Mouse (Mus musculus) hindbrain, embryonic 11.5 days (tissue): ENCODE data around the gene Faiml. TPM values are rescaled to one million over a fixed set of nuclear protein-coding genes. Genes with fewer than 3 reads are reported as not detected.

Experiments used
- ATAC-seq: fragments of 200-750 bp; cut with Nextera tagmentation; 2 replicates; pipeline ENCODE4 v1.8.0; 2017; ENCODE audit warnings: mild to moderate bottlenecking, moderate TSS enrichment, moderate library complexity; ENCODE audit not compliant: low FRiP score
- DNase-seq: peaks from one replicate; pipeline ENCODE4 v3.0.0-alpha.2; 2015; ENCODE audit warnings: low spot score
- H3K27ac ChIP-seq: fragments of 300-500 bp; sonication (generic); 2 replicates; pipeline ENCODE4 v1.5.1; 2014; ENCODE audit warnings: mild to moderate bottlenecking, low read depth, low read length
- H3K27me3 ChIP-seq: fragments of 300-500 bp; sonication (generic); 2 replicates; pipeline ENCODE4 v1.6.1; 2014; ENCODE audit warnings: mild to moderate bottlenecking, low read length, moderate library complexity, mixed read lengths; ENCODE audit not compliant: control insufficient read depth, insufficient read depth
- H3K36me3 ChIP-seq: fragments of 300-500 bp; sonication (generic); 2 replicates; pipeline ENCODE4 v1.6.1; 2014; ENCODE audit warnings: mild to moderate bottlenecking, low read length, moderate library complexity, mixed read lengths; ENCODE audit not compliant: control insufficient read depth, insufficient read depth
- H3K4me1 ChIP-seq: fragments of 300-500 bp; sonication (generic); replicated peaks from 2 replicates; pipeline ENCODE4 v1.6.1; 2014; ENCODE audit warnings: low read length, mixed read lengths; ENCODE audit not compliant: control insufficient read depth, insufficient read depth
- H3K4me2 ChIP-seq: fragments of 300-500 bp; sonication (generic); replicated peaks from 2 replicates; pipeline ENCODE4 v1.6.1; 2014; ENCODE audit warnings: mild to moderate bottlenecking, low read depth, low read length
- H3K4me3 ChIP-seq: fragments of 300-500 bp; sonication (generic); 2 replicates; pipeline ENCODE4 v1.5.1; 2014; ENCODE audit warnings: low read depth, low read length
- H3K9ac ChIP-seq: fragments of 300-500 bp; sonication (generic); 2 replicates; pipeline ENCODE4 v1.6.1; 2014; ENCODE audit warnings: low read depth, low read length
- H3K9me3 ChIP-seq: fragments of 300-500 bp; sonication (generic); 2 replicates; pipeline ENCODE4 v1.6.1; 2016; ENCODE audit warnings: low read length; ENCODE audit not compliant: control insufficient read depth
- WGBS: fragments of 180-500 bp; shearing (Covaris S2); extraction: QIAGEN DNeasy Blood & Tissue Kit; methylation state at CpG from one replicate; pipeline ENCODE4 v1.1.7; 2014; 5-methylcytosine and 5-hydroxymethylcytosine counted together
- polyA plus RNA-seq: library from polyadenylated mRNA; unstranded; fragments of >200 nt; fragmentation: Nextera tagmentation; extraction: Ambion mirVana; gene quantifications from 2 replicates; pipeline ENCODE4 v1.2.1, GENCODE M21; 2014

Gene Faiml
- polyA plus RNA-seq, 1 experiment from 2014 or later = not detected

- H3K4me3 ChIP-seq = no peak overlapping the region
- ATAC-seq (no peak), DNase-seq (no peak)
- H3K4me1 ChIP-seq = no peaks in the 10 kb centered on the region
- no peak overlapping the region for H3K27ac ChIP-seq
- H3K4me2 ChIP-seq = no peak overlapping the region
- H3K9ac ChIP-seq = no peak overlapping the region
- whole genome bisulfite sequencing = 72% methylated on average over 2 of the region's 2 CpGs
- no peaks in the 10 kb centered on the region for H3K9me3 ChIP-seq
- H3K36me3 ChIP-seq = no peaks in the 10 kb centered on the region
- H3K27me3 ChIP-seq = no peaks in the 10 kb centered on the region
Measured at GRCm38 (mm10) chr9:99216182-99216581, 20.9 kb downstream of the Faiml start.

- Histone ChIP-seq H3K27ac (no peak overlapping the region), H3K27me3 (no peaks in the 10 kb centered on the region), H3K9me3 (no peaks in the 10 kb centered on the region), H3K4me1 (no peaks in the 10 kb centered on the region), H3K9ac (no peak overlapping the region), H3K4me3 (no peak overlapping the region), H3K4me2 (no peak overlapping the region), H3K36me3 (no peaks in the 10 kb centered on the region)
- 82% methylated on average over 2 of the region's 2 CpGs for WGBS
- ATAC-seq (no peak), DNase-seq (no peak)
Measured at GRCm38 (mm10) chr9:99212643-99213042, 24.4 kb downstream of the Faiml start.

GRCm38 (mm10) chr9:99183043-99183670 lies 53.9 kb downstream of the Faiml start:
- no peaks in the 10 kb centered on the region for H3K4me1 ChIP-seq
- no peaks in the 10 kb centered on the region for H3K27me3 ChIP-seq
- ATAC-seq = no peak
- no peak overlapping the region for H3K27ac ChIP-seq
- H3K9me3 ChIP-seq = no peaks in the 10 kb centered on the region
- no peak overlapping the region for H3K9ac ChIP-seq
- WGBS = 91% methylated on average over 8 of the region's 8 CpGs
- H3K36me3 ChIP-seq = no peaks in the 10 kb centered on the region
- H3K4me3 ChIP-seq = no peak overlapping the region
- H3K4me2 ChIP-seq = no peak overlapping the region
- no peak for DNase-seq

- no peak for DNase-seq
- Histone ChIP-seq H3K4me1 (no peaks in the 10 kb centered on the region), H3K27me3 (no peaks in the 10 kb centered on the region), H3K36me3 (no peaks in the 10 kb centered on the region), H3K4me3 (no peak overlapping the region), H3K9ac (no peak overlapping the region), H3K9me3 (no peaks in the 10 kb centered on the region), H3K4me2 (no peak overlapping the region), H3K27ac (no peak overlapping the region)
- 95% methylated on average over 7 of the region's 7 CpGs for WGBS
- no peak for ATAC-seq
Measured at GRCm38 (mm10) chr9:99182121-99182520, 54.9 kb downstream of the Faiml start.

- Histone ChIP-seq H3K36me3 (no peaks in the 10 kb centered on the region), H3K9me3 (no peaks in the 10 kb centered on the region), H3K27me3 (no peaks in the 10 kb centered on the region), H3K4me1 (no peaks in the 10 kb centered on the region), H3K9ac (no peak overlapping the region), H3K27ac (no peak overlapping the region), H3K4me3 (no peak overlapping the region), H3K4me2 (no peak overlapping the region)
- WGBS = 71% methylated on average over 8 of the region's 8 CpGs
- ATAC-seq (no peak), DNase-seq (no peak)
Measured at GRCm38 (mm10) chr9:99180272-99180671, 56.8 kb downstream of the Faiml start.

Other genes with a start within 250 kb of the Faiml start
- not detected in 2 replicates for gene Gm1123, start 201.5 kb downstream of the Faiml start, polyA plus RNA-seq
- 1.5 and 2.2 TPM in 2 replicates for gene Pik3cb, start 96.6 kb downstream of the Faiml start, polyA plus RNA-seq
- gene Cep70, start 6.1 kb upstream of the Faiml start, polyA plus RNA-seq = 48.5 and 51.0 TPM in 2 replicates
- 0.15 and 0.36 TPM in 2 replicates for gene Esyt3, start 121.3 kb upstream of the Faiml start, polyA plus RNA-seq
- 20.7 and 22.9 TPM in 2 replicates for gene Mras, start 200.1 kb upstream of the Faiml start, polyA plus RNA-seq
- 0.90 and 1.4 TPM in 2 replicates for gene Nme9, start 214.2 kb upstream of the Faiml start, polyA plus RNA-seq